Mouse (Mus musculus) intestine, embryonic 16.5 days (tissue): ENCODE results near the gene Psmd11. TPM values are rescaled to one million over a fixed set of nuclear protein-coding genes. Genes with fewer than 3 reads are reported as not detected.
A peak's percentile ranks its signal among the peaks of the same experiment; 100 is the strongest.
"Not testable (repeated sequence)": the region's sequence is repeated elsewhere in the genome, so short reads cannot be mapped to it uniquely, and the experiment has no call there.

Source experiments
- ATAC-seq: fragments of 200-750 bp; cut with Nextera tagmentation; 2 replicates; pipeline ENCODE4 v1.8.0; 2017; ENCODE audit warnings: moderate TSS enrichment, moderate library complexity
- H3K27ac ChIP-seq: fragments of 300-500 bp; sonication (generic); 2 replicates; pipeline ENCODE4 v1.5.1; 2014; ENCODE audit warnings: mild to moderate bottlenecking, low read length
- H3K27me3 ChIP-seq: fragments of 300-500 bp; sonication (generic); replicated peaks from 2 replicates; pipeline ENCODE4 v1.6.1; 2014; ENCODE audit warnings: low read length, control low read depth, mixed read lengths; ENCODE audit not compliant: control insufficient read depth, insufficient read depth
- H3K36me3 ChIP-seq: fragments of 300-500 bp; sonication (generic); 2 replicates; pipeline ENCODE4 v1.6.1; 2014; ENCODE audit warnings: low read length, control low read depth; ENCODE audit not compliant: control insufficient read depth, insufficient read depth
- H3K4me1 ChIP-seq: fragments of 300-500 bp; sonication (generic); 2 replicates; pipeline ENCODE4 v1.6.1; 2014; ENCODE audit warnings: low read length, control low read depth, mixed read lengths; ENCODE audit not compliant: control insufficient read depth, insufficient read depth
- H3K4me2 ChIP-seq: fragments of 300-500 bp; sonication (generic); 2 replicates; pipeline ENCODE4 v1.6.1; 2014; ENCODE audit warnings: low read depth, low read length, control low read depth
- H3K4me3 ChIP-seq: fragments of 300-500 bp; sonication (generic); 2 replicates; pipeline ENCODE4 v1.5.1; 2014; ENCODE audit warnings: mild to moderate bottlenecking, low read length
- H3K9ac ChIP-seq: fragments of 300-500 bp; sonication (generic); 2 replicates; pipeline ENCODE4 v1.6.1; 2014; ENCODE audit warnings: low read depth, low read length
- H3K9me3 ChIP-seq: fragments of 300-500 bp; sonication (generic); 2 replicates; pipeline ENCODE4 v1.6.1; 2016; ENCODE audit warnings: low read length, control low read depth; ENCODE audit not compliant: control insufficient read depth
- WGBS: fragments of 180-500 bp; shearing (Covaris S2); extraction: QIAGEN DNeasy Blood & Tissue Kit; methylation state at CpG from one replicate; pipeline ENCODE4 v1.1.7; 2014; 5-methylcytosine and 5-hydroxymethylcytosine counted together
- polyA plus RNA-seq: library from polyadenylated mRNA; unstranded; fragments of >200 nt; fragmentation: Nextera tagmentation; extraction: Ambion mirVana; gene quantifications from 2 replicates; pipeline ENCODE4 v1.2.1, GENCODE M21; 2015

Psmd11 gene
- 259 and 281 TPM in 2 replicates for polyA plus RNA-seq

DNA sequence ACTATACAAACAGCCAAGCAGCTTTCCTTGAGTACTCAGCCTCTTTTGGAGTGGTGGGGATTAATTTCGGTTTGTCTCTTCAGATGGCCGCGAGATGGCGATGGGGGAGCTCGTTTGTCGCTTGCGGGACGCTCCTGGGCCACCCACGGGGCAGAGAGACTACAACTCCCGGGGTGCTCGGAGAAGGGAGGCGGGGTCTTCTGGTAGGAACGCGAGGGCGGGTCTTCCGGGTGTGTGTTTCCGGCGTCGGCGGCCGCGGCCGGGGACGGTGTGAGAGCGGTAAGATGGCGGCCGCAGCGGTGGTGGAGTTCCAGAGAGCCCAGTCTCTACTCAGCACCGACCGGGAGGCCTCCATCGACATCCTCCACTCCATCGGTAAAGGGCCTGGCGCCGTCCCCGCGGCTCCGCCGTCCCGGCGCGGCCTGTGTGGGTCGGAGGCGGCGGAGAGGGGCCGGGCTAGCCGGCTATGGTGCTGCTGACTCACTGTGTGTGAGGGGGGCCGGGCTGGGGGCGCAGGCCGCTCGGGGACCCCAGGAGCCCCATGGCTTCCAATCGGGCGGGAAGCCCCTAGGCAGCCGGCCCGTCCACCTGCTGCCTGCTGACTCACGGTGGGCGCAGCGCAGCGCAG, at the start of gene Psmd11:
TSS of gene Psmd11 (plus strand) at position 235 of the 628 bp plus-strand sequence.
- Histone ChIP-seq H3K4me1 (peaks cover 10% of the 10 kb centered on the region), H3K9ac (peak within 1 kb of the TSS; percentile 91), H3K9me3 (no peaks in the 10 kb centered on the region), H3K4me3 (peak within 1 kb of the TSS; percentile 98), H3K36me3 (peaks cover 6% of the 10 kb centered on the region; the same call in 1 of the 2 replicates), H3K27ac (peak within 1 kb of the TSS; percentile 64), H3K4me2 (peak within 1 kb of the TSS; percentile 67), H3K27me3 (no peaks in the 10 kb centered on the region)
- ATAC-seq = peak; percentile 100
- under 1% methylated on average over 55 of the region's 58 CpGs for WGBS

- H3K9me3 ChIP-seq, H3K27me3 ChIP-seq, H3K4me2 ChIP-seq, H3K9ac ChIP-seq, ATAC-seq, H3K27ac ChIP-seq, H3K36me3 ChIP-seq, H3K4me3 ChIP-seq, H3K4me1 ChIP-seq: not testable (repeated sequence)
- WGBS = 95% methylated on average over 7 of the region's 7 CpGs
Measured at GRCm38 (mm10) chr11:80379184-80379583, 49.2 kb upstream of the Psmd11 start.

DNA sequence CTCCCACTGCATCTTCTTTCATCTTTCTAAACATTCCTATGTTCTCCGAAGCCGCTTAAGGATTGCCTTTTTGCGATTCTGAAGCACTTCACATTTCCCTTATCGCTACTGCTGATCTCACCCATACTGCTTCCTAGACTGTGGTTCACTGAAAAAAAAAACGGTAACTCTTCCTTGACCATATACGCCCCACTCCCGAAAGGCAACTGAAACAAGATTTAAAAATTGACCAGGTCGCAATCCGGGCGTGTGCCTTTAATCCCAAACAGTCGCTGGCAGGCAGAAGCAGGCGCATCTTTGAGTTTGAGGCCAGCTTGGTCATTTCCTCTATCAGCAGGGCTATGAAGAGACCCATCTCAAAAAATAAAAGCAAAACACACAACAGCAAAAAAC, 45.8 kb upstream of the Psmd11 start:
- peak overlapping the region; percentile 97 for H3K4me3 ChIP-seq
- 0 out of 2 replicates have a peak, but pooled peaks cover 2% of the 10 kb centered on the region for H3K36me3 ChIP-seq
- H3K4me2 ChIP-seq = peak overlapping the region; percentile 58
- peak overlapping the region; percentile 74 for H3K9ac ChIP-seq
- peaks cover 20% of the 10 kb centered on the region for H3K4me1 ChIP-seq
- peak overlapping the region; percentile 87 for H3K27ac ChIP-seq
- no peaks in the 10 kb centered on the region for H3K9me3 ChIP-seq
- 3% methylated on average over 12 of the region's 12 CpGs for WGBS
- ATAC-seq = peak; percentile 49
- H3K27me3 ChIP-seq = no peaks in the 10 kb centered on the region

- H3K27ac ChIP-seq = peak within 1 kb of the TSS; percentile 89
- H3K9me3 ChIP-seq = no peaks in the 10 kb centered on the region
- whole genome bisulfite sequencing = under 1% methylated on average over 33 of the region's 33 CpGs
- peaks cover 20% of the 10 kb centered on the region for H3K4me1 ChIP-seq
- peak within 1 kb of the TSS; percentile 91 for H3K4me2 ChIP-seq
- peak within 1 kb of the TSS; percentile 95 for H3K9ac ChIP-seq
- peak; percentile 94 for ATAC-seq
- 0 out of 2 replicates have a peak, but pooled peaks cover 2% of the 10 kb centered on the region for H3K36me3 ChIP-seq
- H3K4me3 ChIP-seq = peak within 1 kb of the TSS; percentile 97
- no peaks in the 10 kb centered on the region for H3K27me3 ChIP-seq
Measured at GRCm38 (mm10) chr11:80383019-80383625, 45.3 kb upstream of the Psmd11 start, which contains the start of gene Zfp207. Gene Zfp207 (plus strand): TSS chr11:80383279.

DNA sequence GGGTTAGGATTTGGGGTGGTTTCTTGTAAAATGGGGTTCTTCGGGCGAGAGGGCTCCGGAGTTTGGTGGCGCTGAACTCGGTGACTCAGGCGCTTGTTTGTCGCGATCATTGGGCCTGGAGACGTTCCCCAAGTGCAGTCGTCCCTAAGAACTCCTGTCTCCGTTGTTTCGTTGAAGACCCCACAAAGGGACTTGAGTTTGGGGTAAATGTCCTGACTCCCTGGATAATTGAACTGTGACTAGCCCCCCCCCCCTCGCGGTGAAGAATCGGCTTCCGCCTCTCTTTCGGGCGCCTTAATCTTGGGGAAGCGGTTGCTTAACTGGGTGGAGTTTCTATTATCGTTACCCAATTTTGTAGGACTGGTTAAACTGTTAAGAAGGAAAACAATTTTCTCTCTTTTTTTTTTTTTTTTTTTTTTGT, 44.8 kb upstream of the Psmd11 start:
- no peak overlapping the region for H3K4me2 ChIP-seq
- peaks cover 20% of the 10 kb centered on the region for H3K4me1 ChIP-seq
- 0 out of 2 replicates have a peak, but pooled peaks cover 2% of the 10 kb centered on the region for H3K36me3 ChIP-seq
- no peaks in the 10 kb centered on the region for H3K27me3 ChIP-seq
- H3K9ac ChIP-seq = peak overlapping the region; percentile 95
- peak overlapping the region; percentile 89 for H3K27ac ChIP-seq
- under 1% methylated on average over 20 of the region's 20 CpGs for WGBS
- peak; percentile 32; the same call in 1 of the 2 replicates for ATAC-seq
- peak overlapping the region; percentile 97 for H3K4me3 ChIP-seq
- H3K9me3 ChIP-seq = no peaks in the 10 kb centered on the region

GRCm38 (mm10) chr11:80384461-80384860, 44.0 kb upstream of the Psmd11 start:
- Histone ChIP-seq H3K27me3 (no peaks in the 10 kb centered on the region), H3K9ac (peak overlapping the region; percentile 60), H3K27ac (no peak overlapping the region), H3K4me2 (peak overlapping the region; percentile 91), H3K9me3 (no peaks in the 10 kb centered on the region), H3K4me3 (peak overlapping the region; percentile 50), H3K36me3 (peaks cover 7% of the 10 kb centered on the region), H3K4me1 (peaks cover 20% of the 10 kb centered on the region)
- ATAC-seq = no peak

DNA sequence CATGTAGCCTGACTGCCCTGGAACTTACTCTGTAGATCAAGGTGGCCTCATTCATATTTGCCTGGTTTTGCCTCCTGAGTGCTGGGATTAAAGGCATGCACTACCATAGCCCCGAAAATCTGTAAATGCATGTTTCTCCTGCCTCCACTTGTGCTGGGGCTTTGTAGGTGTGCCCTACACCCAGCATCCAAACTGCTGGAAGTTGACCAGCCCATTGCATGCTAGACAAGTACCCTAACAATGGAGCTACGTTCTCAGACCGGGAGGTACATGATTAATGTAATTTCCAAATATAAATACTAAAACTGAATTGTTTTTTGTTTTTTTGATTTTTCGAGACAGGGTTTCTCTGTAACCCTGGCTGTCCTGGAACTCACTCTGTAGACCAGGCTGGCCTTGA, 43.4 kb upstream of the Psmd11 start:
- Histone ChIP-seq H3K9ac (peak overlapping the region; percentile 60), H3K27ac (no peak overlapping the region)
- ATAC-seq = no peak

DNA sequence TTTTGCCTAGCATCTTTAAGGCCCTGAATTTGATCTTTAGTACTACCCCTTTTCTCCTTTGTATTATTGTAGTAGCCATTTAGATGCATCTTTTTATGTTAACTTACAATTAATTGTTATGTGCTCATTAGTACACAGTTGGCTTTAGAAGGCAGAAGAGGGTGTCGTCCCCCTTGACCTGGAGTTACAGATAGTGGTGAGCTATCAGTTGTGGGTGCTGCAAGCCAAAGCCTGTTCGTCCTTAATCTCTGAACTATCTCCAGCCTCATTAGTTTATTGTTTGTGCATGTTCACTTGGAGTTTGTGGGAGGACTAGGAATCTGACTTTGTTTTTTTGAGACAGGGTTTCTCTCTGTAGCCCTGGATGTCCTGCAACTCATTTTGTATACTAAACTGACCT, 41.6 kb upstream of the Psmd11 start:
- Histone ChIP-seq H3K27me3 (no peaks in the 10 kb centered on the region), H3K4me2 (0 out of 2 replicates have a peak overlapping the region, but pooled peaks have one; percentile 19), H3K9ac (no peak overlapping the region), H3K27ac (no peak overlapping the region), H3K4me3 (0 out of 2 replicates have a peak overlapping the region, but pooled peaks have one; percentile 9), H3K4me1 (peaks cover 20% of the 10 kb centered on the region), H3K36me3 (peaks cover 12% of the 10 kb centered on the region), H3K9me3 (no peaks in the 10 kb centered on the region)
- ATAC-seq = no peak
- 54% methylated on average over 2 of the region's 2 CpGs for WGBS

More for the DNA sequence above, 43.4 kb upstream of the Psmd11 start:
- H3K4me3 ChIP-seq = peak overlapping the region; percentile 50
- 33% methylated on average over 4 of the region's 4 CpGs for WGBS
- peaks cover 7% of the 10 kb centered on the region for H3K36me3 ChIP-seq
- H3K4me2 ChIP-seq = peak overlapping the region; percentile 91
- peaks cover 20% of the 10 kb centered on the region for H3K4me1 ChIP-seq
- H3K27me3 ChIP-seq = no peaks in the 10 kb centered on the region
- H3K9me3 ChIP-seq = no peaks in the 10 kb centered on the region

DNA sequence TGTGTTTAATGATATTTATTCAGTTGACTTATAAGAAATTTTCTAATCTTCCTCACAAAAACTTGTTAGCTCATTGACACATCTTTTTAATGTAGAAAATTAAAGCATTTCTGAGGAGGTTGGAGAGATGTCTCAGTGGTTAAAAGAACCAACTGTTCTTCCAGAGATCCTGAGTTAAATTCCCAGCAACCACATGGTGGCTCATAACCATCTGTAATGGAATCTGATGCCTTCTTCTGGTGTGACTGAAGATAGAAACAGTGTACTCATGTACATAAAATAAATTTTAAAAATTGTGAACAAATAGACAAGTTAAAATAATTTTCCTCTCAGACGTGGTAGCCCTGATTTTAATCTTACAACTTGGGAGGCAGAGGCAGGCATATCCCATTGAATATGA, 38.5 kb upstream of the Psmd11 start:
- no peak for ATAC-seq
- H3K4me3 ChIP-seq = no peak overlapping the region
- no peak overlapping the region for H3K27ac ChIP-seq
- H3K4me1 ChIP-seq = peaks cover 16% of the 10 kb centered on the region
- H3K27me3 ChIP-seq = no peaks in the 10 kb centered on the region
- no peaks in the 10 kb centered on the region for H3K9me3 ChIP-seq
- H3K9ac ChIP-seq = no peak overlapping the region
- H3K36me3 ChIP-seq = peaks cover 16% of the 10 kb centered on the region
- no peak overlapping the region for H3K4me2 ChIP-seq
- 91% methylated on average over 1 of the region's 1 CpGs for WGBS
